Mouse (Mus musculus): ENCODE data around the gene Fbxo36.

- no peak for TF ChIP-seq CTCF (IDR thresholded peaks at IDR 0.05; ENCODE audit: insufficient read depth, low read depth, low read length)
- TF ChIP-seq POLR2A (IDR thresholded peaks at IDR 0.05; ENCODE audit: insufficient read depth, low read depth, low read length), result no peak
Observed at GRCm38 (mm10) chr1:84866231-84866630, 26.6 kb downstream of the Fbxo36 start.

All from olfactory bulb, adult 2 months (tissue).